Mouse (Mus musculus): ENCODE measurements around the gene Rnf103. TPM values are rescaled to one million over a fixed set of nuclear protein-coding genes. Genes with fewer than 3 reads are reported as not detected.
"Not testable (repeated sequence)": the region's sequence is repeated elsewhere in the genome, so short reads cannot be mapped to it uniquely, and the experiment has no call there.

Gene Rnf103
- total RNA-seq (2021): 10 to 100 TPM; 48.6 to 52.3 TPM
- long read RNA-seq, experiment 1, transcript Rnf103-201 (4 exons, 3,264 nt): major isoform, 35 of 41 reads
- long read RNA-seq, experiment 1, partial matches to known transcripts: 2 of 41 reads
- long read RNA-seq, experiment 1, other reads (novel, unspliced or antisense): 4 of 41 reads
- long read RNA-seq, experiment 2, transcript Rnf103-201 (4 exons, 3,264 nt): major isoform, 23 of 32 reads
- long read RNA-seq, experiment 2, partial matches to known transcripts: 7 of 32 reads
- long read RNA-seq, experiment 2, other reads (novel, unspliced or antisense): 2 of 32 reads

GRCm38 (mm10) chr6:71493675-71494340, at the start of gene Rnf103:
Rnf103 (plus strand) TSS chr6:71493894.
- DNase-seq (ENCODE audit: low spot score in 2 of 2): peak; percentile 81 to 91

- no peak for DNase-seq (ENCODE audit: low spot score in 2 of 2)
Observed at GRCm38 (mm10) chr6:71444756-71445155, 48.9 kb upstream of the Rnf103 start.

GRCm38 (mm10) chr6:71445560-71445959, 48.1 kb upstream of the Rnf103 start:
- no peak for DNase-seq (ENCODE audit: low spot score in 2 of 2)

- no peak for DNase-seq (ENCODE audit: low spot score in 2 of 2)
Observed at GRCm38 (mm10) chr6:71452792-71453191, 40.9 kb upstream of the Rnf103 start.

- not testable (repeated sequence) for DNase-seq (ENCODE audit: low spot score in 2 of 2)
Observed at GRCm38 (mm10) chr6:71453983-71454739, 39.5 kb upstream of the Rnf103 start.

GRCm38 (mm10) chr6:71457956-71458608, 35.6 kb upstream of the Rnf103 start:
- no peak for DNase-seq (ENCODE audit: low spot score in 2 of 2)

GRCm38 (mm10) chr6:71465146-71465545, 28.5 kb upstream of the Rnf103 start:
- no peak for DNase-seq (ENCODE audit: low spot score in 2 of 2)

- DNase-seq (ENCODE audit: low spot score in 2 of 2): no peak
Observed at GRCm38 (mm10) chr6:71467766-71468165, 25.9 kb upstream of the Rnf103 start.

- no peak for DNase-seq (ENCODE audit: low spot score in 2 of 2)
Observed at GRCm38 (mm10) chr6:71469291-71469690, 24.4 kb upstream of the Rnf103 start.

GRCm38 (mm10) chr6:71471830-71472520, 21.7 kb upstream of the Rnf103 start:
- DNase-seq (ENCODE audit: low spot score in 2 of 2): no peak

GRCm38 (mm10) chr6:71472786-71473185, 20.9 kb upstream of the Rnf103 start:
- no peak for DNase-seq (ENCODE audit: low spot score in 2 of 2)

DNA sequence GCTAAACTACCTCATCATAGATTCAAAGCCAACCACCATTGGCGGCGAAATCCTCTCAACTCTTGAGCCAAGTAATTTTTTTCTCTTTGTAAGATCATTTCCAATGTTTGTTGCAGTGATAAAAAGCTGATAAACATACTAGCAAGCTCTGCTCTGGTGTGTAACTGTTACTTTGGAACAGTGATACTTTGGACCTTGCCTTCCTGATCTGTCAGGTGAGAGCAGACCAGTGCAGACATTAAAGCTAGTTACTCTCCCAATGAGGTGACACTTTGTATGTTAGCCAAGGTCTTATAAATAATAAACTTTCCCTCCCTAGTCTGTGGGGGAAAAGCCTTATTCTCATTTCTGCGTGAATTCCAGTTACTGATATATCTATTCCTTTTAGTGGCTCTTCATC, 18.1 kb upstream of the Rnf103 start:
- DNase-seq (ENCODE audit: low spot score in 2 of 2): no peak

GRCm38 (mm10) chr6:71476783-71477182, 16.9 kb upstream of the Rnf103 start:
- DNase-seq (ENCODE audit: low spot score in 2 of 2): no peak

- DNase-seq (ENCODE audit: low spot score in 2 of 2): not testable (repeated sequence)
Observed at GRCm38 (mm10) chr6:71478816-71479568, 14.7 kb upstream of the Rnf103 start.

DNA sequence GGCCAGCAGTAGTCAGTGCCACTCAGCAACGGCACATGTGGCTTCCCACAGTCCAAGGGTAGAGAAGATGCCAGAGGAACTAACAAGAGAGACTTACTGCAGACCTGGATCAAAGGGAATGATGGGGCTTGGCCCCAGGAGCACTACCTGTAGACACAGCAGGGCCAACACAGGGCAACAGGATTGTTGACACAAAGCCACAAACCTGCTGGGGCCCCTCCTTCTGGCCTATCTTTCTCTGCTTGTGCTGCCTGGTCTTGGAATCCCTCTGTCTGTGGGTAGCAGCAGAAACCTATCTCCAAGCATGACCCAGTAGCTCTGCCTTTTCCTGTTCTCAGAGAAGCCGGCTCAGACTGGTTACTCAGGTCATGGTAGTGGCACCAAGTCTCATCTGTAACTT, 14.1 kb upstream of the Rnf103 start:
- DNase-seq (ENCODE audit: low spot score in 2 of 2): not testable (repeated sequence)

- no peak for DNase-seq (ENCODE audit: low spot score in 2 of 2)
Observed at GRCm38 (mm10) chr6:71480136-71480535, 13.6 kb upstream of the Rnf103 start.

DNA sequence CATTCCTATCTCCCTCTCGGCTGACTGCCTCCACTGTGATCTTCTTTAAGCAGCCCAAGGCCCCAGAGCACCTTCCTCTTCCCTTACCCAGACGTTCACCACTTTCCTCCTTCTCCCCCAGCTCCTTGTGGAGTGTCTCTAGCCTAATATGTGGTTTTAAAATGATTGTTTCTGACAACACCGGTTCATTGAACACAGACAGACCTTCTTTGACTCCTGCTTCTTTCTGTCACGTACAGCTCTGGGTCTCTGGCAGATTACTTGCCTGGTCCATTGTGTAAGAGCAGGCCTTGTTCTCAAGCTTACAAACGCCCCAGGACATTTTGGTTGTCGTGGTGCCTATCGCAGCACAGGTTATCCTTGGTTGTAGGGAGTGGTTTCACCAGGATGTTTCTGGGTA, 12.6 kb upstream of the Rnf103 start:
- DNase-seq (ENCODE audit: low spot score in 2 of 2): no peak

- DNase-seq (ENCODE audit: low spot score in 2 of 2): no peak
Observed at GRCm38 (mm10) chr6:71485246-71485645, 8.4 kb upstream of the Rnf103 start.

GRCm38 (mm10) chr6:71486226-71486625, 7.5 kb upstream of the Rnf103 start:
- DNase-seq (ENCODE audit: low spot score in 2 of 2): no peak

GRCm38 (mm10) chr6:71486867-71487266, 6.8 kb upstream of the Rnf103 start:
- DNase-seq (ENCODE audit: low spot score in 2 of 2): no peak
